Mouse (Mus musculus) forebrain, embryonic 15.5 days (tissue): ENCODE results near the gene E2f1. TPM values are rescaled to one million over a fixed set of nuclear protein-coding genes. Genes with fewer than 3 reads are reported as not detected.

ENCODE experiments used
- ATAC-seq: fragments of 200-750 bp; cut with Nextera tagmentation; replicated peaks from 2 replicates; pipeline ENCODE4 v1.8.0; 2017; ENCODE audit warnings: mild to moderate bottlenecking, moderate TSS enrichment, moderate library complexity
- H3K27ac ChIP-seq: fragments of 300-500 bp; sonication (generic); replicated peaks from 2 replicates; pipeline ENCODE4 v1.5.1; 2015; ENCODE audit warnings: mild to moderate bottlenecking, inconsistent platforms
- H3K27me3 ChIP-seq: fragments of 300-500 bp; sonication (generic); 2 replicates; pipeline ENCODE4 v1.6.1; 2015; ENCODE audit warnings: inconsistent platforms
- H3K36me3 ChIP-seq: fragments of 300-500 bp; sonication (generic); 2 replicates; pipeline ENCODE4 v1.6.1; 2015; ENCODE audit warnings: mild to moderate bottlenecking, inconsistent platforms
- H3K4me1 ChIP-seq: fragments of 300-500 bp; sonication (generic); 2 replicates; pipeline ENCODE4 v1.6.1; 2015; ENCODE audit warnings: inconsistent platforms
- H3K4me2 ChIP-seq: fragments of 300-500 bp; sonication (generic); replicated peaks from 2 replicates; pipeline ENCODE4 v1.6.1; 2015; ENCODE audit warnings: mild to moderate bottlenecking, inconsistent platforms
- H3K4me3 ChIP-seq: fragments of 300-500 bp; sonication (generic); 2 replicates; pipeline ENCODE4 v1.5.1; 2015; ENCODE audit warnings: mild to moderate bottlenecking, inconsistent platforms
- H3K9ac ChIP-seq: fragments of 300-500 bp; sonication (generic); replicated peaks from 2 replicates; pipeline ENCODE4 v1.6.1; 2015; ENCODE audit warnings: mild to moderate bottlenecking, inconsistent platforms
- H3K9me3 ChIP-seq: fragments of 300-500 bp; sonication (generic); 2 replicates; pipeline ENCODE4 v1.6.1; 2016; ENCODE audit warnings: inconsistent platforms
- WGBS: fragments of 180-500 bp; shearing (Covaris S2); methylation state at CpG from one replicate; pipeline ENCODE4 v1.1.7; 2015; ENCODE audit warnings: mixed read lengths; 5-methylcytosine and 5-hydroxymethylcytosine counted together
- polyA plus RNA-seq: library from polyadenylated mRNA; unstranded; fragments of >200 nt; fragmentation: Nextera tagmentation; extraction: Ambion mirVana; gene quantifications from 2 replicates; pipeline ENCODE4 v1.2.1, GENCODE M21; 2015

Gene E2f1
- polyA plus RNA-seq, 1 experiment from 2014 or later: 14.1 TPM

DNA sequence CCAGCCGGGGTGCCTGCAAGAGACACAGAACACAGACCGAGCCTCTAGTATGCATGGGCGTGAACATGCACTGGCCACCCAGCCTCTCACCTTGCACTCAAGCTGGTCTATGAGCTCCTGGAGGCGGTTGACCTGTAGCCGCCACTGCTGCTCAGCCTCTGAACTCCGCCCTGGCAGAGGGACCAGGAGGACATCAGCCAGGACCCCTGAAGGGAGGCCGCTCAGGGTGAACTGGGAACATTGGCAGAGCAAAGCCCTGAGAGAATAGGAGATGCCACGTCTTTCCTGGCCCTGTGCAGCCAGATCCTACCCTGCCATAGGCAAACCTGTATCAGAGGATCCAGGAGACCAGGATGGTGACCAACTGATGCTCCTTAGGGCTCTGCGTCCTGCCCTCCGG lies 23.0 kb downstream of the E2f1 start, which contains the start of gene 1700003F12Rik:
Gene 1700003F12Rik (plus strand): TSS at position 375 of the 400 bp plus-strand sequence.
- Histone ChIP-seq H3K4me1 (peaks cover 44% of the 10 kb centered on the region), H3K9me3 (no peaks in the 10 kb centered on the region), H3K36me3 (no peaks in the 10 kb centered on the region), H3K27ac (no peak within 1 kb of the TSS), H3K9ac (no peak within 1 kb of the TSS), H3K27me3 (no peaks in the 10 kb centered on the region), H3K4me3 (no peak within 1 kb of the TSS), H3K4me2 (no peak within 1 kb of the TSS)
- ATAC-seq: no peak
- WGBS: 91% methylated on average over 10 of the region's 10 CpGs

DNA sequence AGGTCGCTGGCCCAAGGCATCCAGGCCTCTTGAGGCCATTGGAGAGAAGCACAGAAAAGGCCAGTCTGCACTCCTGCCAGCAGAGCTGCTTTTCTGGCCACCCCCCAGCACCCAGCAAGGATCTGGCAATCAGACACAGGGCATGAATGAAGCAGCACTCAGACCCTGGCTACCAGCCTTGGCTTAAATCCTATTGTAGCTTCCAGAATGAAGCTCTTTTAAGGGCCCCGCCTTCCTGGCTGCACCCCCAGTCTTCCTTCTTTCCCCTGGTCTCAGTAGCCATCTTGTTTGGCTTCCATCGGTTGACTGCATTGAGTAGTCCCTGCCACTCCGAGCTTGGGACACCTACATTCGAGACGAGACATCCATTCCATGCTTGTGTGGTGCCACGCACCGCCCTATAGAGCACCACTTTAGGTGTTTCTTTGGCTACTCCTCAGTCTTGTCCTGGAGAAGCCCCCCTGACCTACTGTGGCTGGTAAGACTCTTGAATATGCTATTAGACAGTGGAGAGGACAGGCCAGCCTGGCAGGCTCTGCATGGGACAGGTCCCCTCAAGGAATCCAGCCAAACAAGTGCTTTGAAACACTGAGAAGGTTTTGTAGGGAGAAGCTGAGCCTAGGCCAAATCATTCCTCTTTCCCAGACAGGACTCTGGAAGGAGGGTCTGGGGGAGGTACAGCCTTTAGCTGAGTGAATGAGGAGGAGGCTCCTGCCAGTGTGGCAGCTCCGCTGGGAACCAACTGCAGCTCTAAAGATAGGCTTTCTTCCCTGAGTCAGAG lies 25.9 kb downstream of the E2f1 start:
- H3K4me3 ChIP-seq: no peak overlapping the region
- H3K27ac ChIP-seq: peak overlapping the region; percentile 88
- H3K27me3 ChIP-seq: no peaks in the 10 kb centered on the region
- H3K36me3 ChIP-seq: no peaks in the 10 kb centered on the region
- peak; percentile 79 for ATAC-seq
- H3K9ac ChIP-seq: no peak overlapping the region; the same call in 1 of the 2 replicates
- no peaks in the 10 kb centered on the region for H3K9me3 ChIP-seq
- peaks cover 29% of the 10 kb centered on the region for H3K4me1 ChIP-seq
- WGBS: 75% methylated on average over 9 of the region's 9 CpGs
- H3K4me2 ChIP-seq: no peak overlapping the region

DNA sequence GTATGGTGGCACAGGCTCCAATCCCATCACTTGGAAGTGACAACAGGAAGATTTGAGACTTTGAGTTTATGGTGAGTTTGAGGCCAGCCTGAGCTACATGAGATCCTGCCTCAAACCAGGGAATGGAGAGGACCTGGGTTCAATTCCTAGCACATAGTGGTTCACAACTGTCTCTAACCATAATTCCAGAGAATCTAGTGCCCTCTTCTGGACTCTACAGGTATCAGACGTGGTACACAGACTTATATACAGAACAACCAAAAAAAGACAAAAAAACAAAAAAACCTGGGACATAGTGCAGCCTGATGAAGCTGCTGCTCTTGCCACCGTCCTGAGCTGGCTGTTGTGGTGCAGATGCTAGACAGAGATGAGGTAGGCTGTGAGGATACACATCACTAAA lies 28.1 kb downstream of the E2f1 start:
- H3K9ac ChIP-seq: no peak overlapping the region
- H3K9me3 ChIP-seq: no peaks in the 10 kb centered on the region
- peaks cover 41% of the 10 kb centered on the region for H3K4me1 ChIP-seq
- H3K4me2 ChIP-seq: no peak overlapping the region
- H3K4me3 ChIP-seq: no peak overlapping the region
- no peaks in the 10 kb centered on the region for H3K27me3 ChIP-seq
- H3K27ac ChIP-seq: no peak overlapping the region
- 87% methylated on average over 2 of the region's 2 CpGs for WGBS
- H3K36me3 ChIP-seq: peaks cover 4% of the 10 kb centered on the region; the same call in 1 of the 2 replicates
- no peak for ATAC-seq

DNA sequence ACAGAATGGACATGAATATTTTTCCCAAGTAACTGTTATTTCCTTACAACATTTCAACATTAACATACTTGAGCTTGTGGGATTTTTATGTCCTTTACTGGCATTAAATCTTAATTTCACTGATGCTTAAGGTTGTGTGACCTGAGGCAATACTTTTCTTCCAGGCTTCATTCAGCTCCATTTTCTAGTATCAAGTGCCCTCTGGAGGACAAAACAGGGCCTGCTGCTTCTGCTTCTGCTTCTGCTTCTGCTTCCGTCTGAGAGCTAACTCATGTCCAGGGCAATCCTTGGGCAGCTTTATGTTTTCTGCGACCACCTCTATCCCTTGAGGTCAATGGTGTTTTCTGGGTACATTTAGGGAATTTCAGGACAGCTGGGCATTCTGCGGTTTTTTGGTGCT lies 30.0 kb downstream of the E2f1 start:
- H3K27ac ChIP-seq: peak overlapping the region; percentile 79; the same call in 1 of the 2 replicates
- no peaks in the 10 kb centered on the region for H3K9me3 ChIP-seq
- no peak for ATAC-seq
- 73% methylated on average over 3 of the region's 3 CpGs for WGBS
- no peak overlapping the region for H3K4me2 ChIP-seq
- no peak overlapping the region for H3K9ac ChIP-seq
- no peaks in the 10 kb centered on the region for H3K27me3 ChIP-seq
- peaks cover 21% of the 10 kb centered on the region for H3K36me3 ChIP-seq
- peaks cover 37% of the 10 kb centered on the region for H3K4me1 ChIP-seq
- H3K4me3 ChIP-seq: no peak overlapping the region

DNA sequence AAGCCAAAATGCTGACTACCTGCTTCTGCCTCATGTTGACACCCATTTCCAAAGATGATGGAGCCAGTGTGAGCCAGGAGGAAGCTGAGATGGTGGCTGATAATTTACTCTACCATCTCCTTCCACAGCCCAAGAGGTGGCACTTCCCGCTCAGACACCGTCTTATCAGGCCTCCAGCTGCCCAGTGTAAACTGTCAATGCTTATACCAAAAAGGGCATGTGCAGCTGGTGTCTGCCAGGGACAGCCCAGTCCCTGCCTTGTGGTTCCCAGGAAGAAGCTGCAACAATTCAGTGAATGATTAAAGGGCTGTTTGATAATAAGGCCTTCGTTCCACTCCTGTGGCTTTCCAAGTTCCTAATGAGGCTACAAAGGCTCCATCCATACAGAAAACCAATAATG lies 31.0 kb downstream of the E2f1 start:
- Histone ChIP-seq H3K27me3 (no peaks in the 10 kb centered on the region), H3K4me3 (no peak overlapping the region), H3K36me3 (peaks cover 21% of the 10 kb centered on the region), H3K4me1 (peaks cover 27% of the 10 kb centered on the region), H3K4me2 (no peak overlapping the region), H3K9me3 (no peaks in the 10 kb centered on the region), H3K9ac (no peak overlapping the region), H3K27ac (peak overlapping the region; percentile 79)
- no peak for ATAC-seq
- WGBS: 30% methylated on average over 3 of the region's 3 CpGs

DNA sequence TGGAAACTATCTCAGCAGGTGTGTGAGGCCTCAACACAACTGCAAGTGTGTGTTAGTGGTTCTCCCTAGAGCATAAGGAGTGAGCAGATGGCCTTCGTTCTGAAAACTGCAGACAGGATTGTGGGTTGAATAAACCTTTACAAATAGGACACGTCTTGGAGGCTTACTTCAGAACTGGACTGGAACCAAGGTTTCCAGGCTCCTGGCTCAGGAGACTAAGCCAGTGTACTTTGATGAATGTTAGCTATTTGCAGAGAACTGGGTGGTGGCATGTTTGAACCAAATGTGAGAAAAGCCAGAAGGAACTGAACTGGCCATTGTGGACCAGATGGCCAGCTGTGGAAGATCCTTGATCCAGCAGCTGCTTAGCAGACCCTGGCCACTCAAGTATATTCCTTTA lies 31.4 kb downstream of the E2f1 start:
- H3K4me2 ChIP-seq: no peak overlapping the region
- H3K4me1 ChIP-seq: peaks cover 25% of the 10 kb centered on the region
- H3K27ac ChIP-seq: peak overlapping the region; percentile 79
- peak; percentile 51; the same call in 1 of the 2 replicates for ATAC-seq
- H3K9ac ChIP-seq: no peak overlapping the region
- H3K4me3 ChIP-seq: no peak overlapping the region
- no peaks in the 10 kb centered on the region for H3K27me3 ChIP-seq
- H3K36me3 ChIP-seq: peaks cover 21% of the 10 kb centered on the region
- WGBS: 30% methylated on average over 2 of the region's 2 CpGs
- H3K9me3 ChIP-seq: no peaks in the 10 kb centered on the region

DNA sequence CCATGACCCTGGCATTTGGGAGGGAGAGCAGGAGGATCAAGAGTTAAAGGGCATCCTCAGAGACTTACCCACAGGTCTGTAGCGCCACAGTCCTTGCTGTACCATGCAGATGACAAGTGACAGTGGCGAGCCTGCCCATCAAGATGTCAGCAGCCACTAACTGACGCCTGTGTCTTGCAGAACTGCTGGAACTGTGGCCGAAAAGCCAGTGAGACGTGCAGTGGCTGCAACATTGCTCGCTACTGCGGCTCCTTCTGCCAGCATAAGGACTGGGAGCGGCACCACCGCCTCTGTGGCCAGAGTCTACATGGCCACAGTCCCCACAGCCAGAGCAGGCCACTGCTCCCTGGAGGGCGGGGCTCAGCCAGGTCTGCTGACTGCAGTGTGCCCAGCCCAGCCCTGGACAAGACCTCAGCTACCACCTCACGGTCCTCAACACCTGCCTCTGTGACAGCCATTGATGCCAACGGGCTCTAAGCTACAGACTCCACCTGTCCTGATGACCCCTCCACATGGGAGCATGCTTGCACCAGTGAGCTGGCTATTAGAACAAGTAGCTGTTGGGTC lies 34.9 kb downstream of the E2f1 start:
- peaks cover 32% of the 10 kb centered on the region for H3K4me1 ChIP-seq
- no peak overlapping the region for H3K4me2 ChIP-seq
- 95% methylated on average over 12 of the region's 12 CpGs for WGBS
- H3K36me3 ChIP-seq: peaks cover 41% of the 10 kb centered on the region
- ATAC-seq: no peak
- no peaks in the 10 kb centered on the region for H3K27me3 ChIP-seq
- no peak overlapping the region for H3K27ac ChIP-seq
- H3K4me3 ChIP-seq: no peak overlapping the region
- H3K9me3 ChIP-seq: no peaks in the 10 kb centered on the region
- no peak overlapping the region for H3K9ac ChIP-seq

DNA sequence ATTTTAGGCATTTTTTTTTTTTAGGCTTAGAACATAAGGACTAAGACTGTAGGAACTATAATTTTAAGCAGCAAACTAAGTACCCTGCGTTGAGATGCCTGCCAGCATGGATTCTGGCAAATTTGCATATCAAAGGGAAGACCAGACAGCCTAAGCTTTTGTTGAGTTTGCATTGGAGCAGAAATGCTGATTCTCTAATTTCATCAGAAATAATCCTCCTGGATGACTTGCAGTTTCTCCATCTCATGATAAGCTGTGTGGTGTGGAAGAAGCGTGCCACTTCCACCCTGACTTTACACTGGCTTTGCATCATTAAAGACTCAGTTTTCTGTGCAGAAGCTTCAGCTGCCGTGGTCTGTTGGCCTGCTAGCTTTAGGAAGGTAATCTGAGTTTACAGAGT lies 36.8 kb downstream of the E2f1 start:
- Histone ChIP-seq H3K4me2 (no peak overlapping the region), H3K36me3 (peaks cover 56% of the 10 kb centered on the region), H3K9ac (no peak overlapping the region), H3K9me3 (no peaks in the 10 kb centered on the region), H3K4me1 (peaks cover 16% of the 10 kb centered on the region), H3K27ac (peak overlapping the region; percentile 82), H3K4me3 (no peak overlapping the region), H3K27me3 (no peaks in the 10 kb centered on the region)
- ATAC-seq: peak; percentile 57
- 14% methylated on average over 3 of the region's 3 CpGs for WGBS

DNA sequence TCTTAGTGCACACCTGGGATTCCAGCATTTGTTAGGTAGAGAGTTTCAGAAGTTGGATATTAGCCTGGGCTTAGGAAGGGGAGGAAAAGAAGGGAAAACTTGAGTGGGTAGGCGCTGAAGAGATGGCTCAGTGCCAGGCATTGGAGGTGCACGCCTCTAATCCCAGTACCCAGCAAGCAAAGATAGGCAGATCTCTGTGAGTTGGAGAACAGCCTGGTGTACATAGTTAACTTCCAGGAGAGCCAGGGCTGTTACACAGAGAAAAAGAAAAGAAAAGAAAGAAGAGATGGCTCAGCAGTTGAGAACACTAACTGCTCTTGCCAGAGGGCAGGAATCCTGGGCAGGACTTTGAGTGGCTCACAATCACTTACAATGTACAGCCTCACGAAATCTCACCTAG lies 43.2 kb downstream of the E2f1 start:
- Histone ChIP-seq H3K4me2 (no peak overlapping the region), H3K36me3 (peaks cover 56% of the 10 kb centered on the region), H3K9me3 (no peaks in the 10 kb centered on the region), H3K4me1 (peaks cover 18% of the 10 kb centered on the region), H3K9ac (no peak overlapping the region), H3K27me3 (no peaks in the 10 kb centered on the region), H3K4me3 (no peak overlapping the region), H3K27ac (peak overlapping the region; percentile 62)
- no peak for ATAC-seq
- WGBS: 48% methylated on average over 3 of the region's 3 CpGs

DNA sequence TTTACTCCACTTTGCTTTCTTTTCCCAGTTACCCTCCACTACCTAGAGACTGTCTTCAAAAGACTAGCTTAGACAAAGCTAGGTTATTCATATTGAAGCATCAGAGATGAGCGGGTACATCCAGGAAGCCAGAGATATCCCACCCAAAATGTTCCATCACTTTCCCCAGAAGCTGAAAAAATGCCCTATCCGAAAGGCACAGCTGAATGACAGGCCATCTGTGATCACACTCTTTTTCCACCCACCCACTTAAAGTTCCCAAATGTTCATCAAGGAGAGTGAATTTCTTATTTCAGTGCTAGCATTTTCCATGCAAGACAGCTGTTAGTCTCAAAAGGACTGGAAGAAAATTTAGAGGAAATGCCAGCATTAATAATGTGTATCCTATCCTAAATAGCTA lies 44.4 kb downstream of the E2f1 start:
- Histone ChIP-seq H3K36me3 (peaks cover 48% of the 10 kb centered on the region), H3K27me3 (no peaks in the 10 kb centered on the region), H3K4me3 (no peak overlapping the region), H3K9me3 (no peaks in the 10 kb centered on the region), H3K27ac (peak overlapping the region; percentile 62), H3K9ac (no peak overlapping the region), H3K4me2 (no peak overlapping the region), H3K4me1 (peaks cover 18% of the 10 kb centered on the region)
- WGBS: 66% methylated on average over 2 of the region's 2 CpGs
- no peak for ATAC-seq

DNA sequence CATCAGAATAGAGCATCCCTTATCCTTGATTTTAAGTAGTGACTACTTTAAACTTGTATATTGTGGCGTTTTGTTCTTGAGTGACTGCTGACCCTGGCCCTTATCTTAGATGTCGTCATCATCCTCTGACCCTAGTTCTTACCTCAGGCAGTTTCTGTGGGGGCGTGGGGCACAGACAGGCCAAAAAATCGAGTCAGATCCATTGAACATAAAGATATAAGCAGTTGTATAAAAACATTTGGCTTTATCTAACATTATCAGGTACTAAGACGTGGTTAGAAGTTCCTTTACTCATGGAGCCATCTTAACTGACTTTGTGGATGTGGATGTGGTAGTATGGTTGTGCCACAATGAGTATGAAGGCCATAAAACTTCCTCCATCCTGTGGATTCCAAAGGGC lies 47.4 kb downstream of the E2f1 start:
- no peak overlapping the region for H3K4me2 ChIP-seq
- no peaks in the 10 kb centered on the region for H3K27me3 ChIP-seq
- H3K4me3 ChIP-seq: no peak overlapping the region
- no peak overlapping the region for H3K27ac ChIP-seq
- no peak overlapping the region for H3K9ac ChIP-seq
- ATAC-seq: no peak
- H3K4me1 ChIP-seq: peaks cover 17% of the 10 kb centered on the region
- peaks cover 35% of the 10 kb centered on the region for H3K36me3 ChIP-seq
- no peaks in the 10 kb centered on the region for H3K9me3 ChIP-seq
- 95% methylated on average over 5 of the region's 5 CpGs for WGBS

DNA sequence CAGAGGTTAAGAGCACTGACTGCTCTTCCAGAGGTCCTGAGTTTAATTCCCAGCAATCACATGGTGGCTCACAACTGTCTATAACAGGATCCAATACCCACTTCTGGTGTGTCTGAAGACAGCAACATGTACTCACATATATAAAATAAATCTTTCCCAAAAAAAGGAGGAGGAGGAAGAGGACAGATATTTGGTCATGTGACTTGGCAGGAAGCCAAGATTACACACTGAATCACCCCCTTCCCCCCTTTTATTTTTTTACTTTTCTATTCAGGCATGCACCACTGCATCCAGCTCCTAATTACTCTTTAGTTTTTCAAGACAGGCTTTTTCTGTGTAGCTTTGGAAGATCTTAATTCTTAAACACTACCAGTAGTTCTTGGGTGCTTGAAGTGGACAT lies 48.2 kb downstream of the E2f1 start:
- Histone ChIP-seq H3K27ac (no peak overlapping the region), H3K4me3 (no peak overlapping the region), H3K9ac (no peak overlapping the region), H3K36me3 (peaks cover 35% of the 10 kb centered on the region), H3K27me3 (no peaks in the 10 kb centered on the region), H3K9me3 (no peaks in the 10 kb centered on the region), H3K4me2 (no peak overlapping the region), H3K4me1 (peaks cover 9% of the 10 kb centered on the region)
- ATAC-seq: no peak
